Mouse (Mus musculus): ENCODE measurements around the gene Hps4. TPM values are rescaled to one million over a fixed set of nuclear protein-coding genes. Genes with fewer than 3 reads are reported as not detected.

Hps4 gene
- total and polyA plus RNA-seq, 2 experiments from 2014 or later, result 12.5 to 13.5 TPM

DNA sequence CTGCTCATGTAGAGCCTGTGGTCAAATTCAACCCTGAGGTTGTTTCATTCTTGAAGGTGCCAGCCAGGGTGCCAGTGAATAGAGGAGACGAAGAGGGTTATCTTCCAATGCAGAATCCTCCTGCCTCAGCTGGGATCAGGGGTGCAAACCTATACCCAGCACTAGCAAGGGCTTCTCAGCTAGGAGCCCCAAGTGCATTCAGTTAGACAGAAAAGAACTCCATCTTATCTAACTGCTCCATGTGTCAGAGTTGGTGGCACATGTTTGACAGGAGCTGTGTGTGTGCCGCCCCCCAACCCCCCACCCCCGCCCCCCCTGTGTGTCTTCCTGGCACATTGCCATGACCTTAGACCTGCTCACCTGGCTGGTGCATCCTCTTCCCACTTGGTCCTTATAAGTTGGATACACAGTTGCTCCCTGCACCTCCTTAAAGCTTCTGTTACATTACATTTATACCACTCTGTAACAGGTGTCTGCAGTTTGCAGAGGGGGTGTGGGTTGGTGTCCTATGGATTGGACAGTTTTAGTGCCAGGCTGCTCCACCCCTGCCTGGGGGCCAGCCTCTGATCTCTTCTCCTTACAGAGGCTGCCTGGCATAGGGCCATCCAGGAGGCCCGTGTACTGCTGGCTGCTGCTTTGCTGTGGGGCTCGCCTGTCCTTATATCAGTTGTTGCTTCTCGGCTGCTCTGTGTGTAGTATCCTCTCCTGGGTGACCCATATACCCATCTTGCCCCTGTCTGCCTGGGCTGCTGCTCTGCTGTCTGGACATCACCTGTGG lies 46.3 kb upstream of the Hps4 start:
- DNase-seq (ENCODE audit: low spot score), result peak; percentile 28
- no peak overlapping the region for H3K9ac ChIP-seq (replicated peaks; ENCODE audit: low read depth, low read length)

DNA sequence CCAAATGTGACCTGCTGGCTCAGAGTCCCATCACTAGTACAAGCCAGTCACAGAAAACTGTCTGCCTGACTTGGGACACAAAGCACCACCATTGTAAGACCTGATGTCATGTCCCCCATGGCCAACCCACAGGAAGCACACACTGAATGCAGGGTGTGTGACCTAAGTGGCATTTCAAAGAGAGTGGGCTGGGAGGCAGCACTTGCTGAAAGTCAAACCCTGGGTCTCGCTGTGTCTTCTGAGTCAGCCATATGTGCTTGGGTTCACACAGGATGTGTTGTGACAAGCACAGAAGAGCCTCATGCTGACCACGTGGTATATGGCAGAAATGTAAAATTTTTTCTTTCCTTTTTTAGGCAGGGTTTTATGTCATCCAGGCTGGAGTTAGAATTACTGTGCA lies 45.6 kb upstream of the Hps4 start:
- Histone ChIP-seq H3K4me3 (ENCODE audit: low read depth, low read length) (no peak overlapping the region), H3K36me3 (replicated peaks; ENCODE audit: control insufficient read depth, insufficient read depth, low read length) (no peaks in the 10 kb centered on the region; the same call in 1 of the 2 replicates), H3K27ac (ENCODE audit: low read depth) (peak overlapping the region; percentile 60), H3K9me3 (replicated peaks; ENCODE audit: control insufficient read depth, low read length) (no peaks in the 10 kb centered on the region), H3K9ac (replicated peaks; ENCODE audit: low read depth, low read length) (no peak overlapping the region), H3K27me3 (ENCODE audit: control insufficient read depth, insufficient read depth, low read length) (no peaks in the 10 kb centered on the region), H3K4me2 (ENCODE audit: low read depth, low read length) (no peak overlapping the region), H3K4me1 (ENCODE audit: control insufficient read depth, insufficient read depth) (peaks cover 27% of the 10 kb centered on the region; the same call in 1 of the 2 replicates)
- TF ChIP-seq EP300 (IDR thresholded peaks at IDR 0.05; ENCODE audit: low read depth) (no peak), CTCF (IDR thresholded peaks at IDR 0.05; ENCODE audit: low read depth) (no peak)
- WGBS, result 49% methylated on average over 2 of the region's 2 CpGs
- ATAC-seq (ENCODE audit: insufficient read depth, low read depth), result no peak
- DNase-seq (ENCODE audit: low spot score), result no peak

More for the DNA sequence above, 46.3 kb upstream of the Hps4 start:
- no peak overlapping the region for H3K4me3 ChIP-seq (ENCODE audit: low read depth, low read length)
- 27% methylated on average over 6 of the region's 6 CpGs for WGBS
- no peaks in the 10 kb centered on the region; the same call in 1 of the 2 replicates for H3K36me3 ChIP-seq (replicated peaks; ENCODE audit: control insufficient read depth, insufficient read depth, low read length)
- peak overlapping the region; percentile 60 for H3K27ac ChIP-seq (ENCODE audit: low read depth)
- H3K4me2 ChIP-seq (ENCODE audit: low read depth, low read length), result no peak overlapping the region
- H3K9me3 ChIP-seq (replicated peaks; ENCODE audit: control insufficient read depth, low read length), result no peaks in the 10 kb centered on the region
- TF ChIP-seq CTCF (IDR thresholded peaks at IDR 0.05; ENCODE audit: low read depth), result no peak
- H3K4me1 ChIP-seq (ENCODE audit: control insufficient read depth, insufficient read depth), result peaks cover 27% of the 10 kb centered on the region; the same call in 1 of the 2 replicates
- H3K27me3 ChIP-seq (ENCODE audit: control insufficient read depth, insufficient read depth, low read length), result no peaks in the 10 kb centered on the region
- peak; percentile 16; the same call in 1 of the 2 replicates for ATAC-seq (ENCODE audit: insufficient read depth, low read depth)

DNA sequence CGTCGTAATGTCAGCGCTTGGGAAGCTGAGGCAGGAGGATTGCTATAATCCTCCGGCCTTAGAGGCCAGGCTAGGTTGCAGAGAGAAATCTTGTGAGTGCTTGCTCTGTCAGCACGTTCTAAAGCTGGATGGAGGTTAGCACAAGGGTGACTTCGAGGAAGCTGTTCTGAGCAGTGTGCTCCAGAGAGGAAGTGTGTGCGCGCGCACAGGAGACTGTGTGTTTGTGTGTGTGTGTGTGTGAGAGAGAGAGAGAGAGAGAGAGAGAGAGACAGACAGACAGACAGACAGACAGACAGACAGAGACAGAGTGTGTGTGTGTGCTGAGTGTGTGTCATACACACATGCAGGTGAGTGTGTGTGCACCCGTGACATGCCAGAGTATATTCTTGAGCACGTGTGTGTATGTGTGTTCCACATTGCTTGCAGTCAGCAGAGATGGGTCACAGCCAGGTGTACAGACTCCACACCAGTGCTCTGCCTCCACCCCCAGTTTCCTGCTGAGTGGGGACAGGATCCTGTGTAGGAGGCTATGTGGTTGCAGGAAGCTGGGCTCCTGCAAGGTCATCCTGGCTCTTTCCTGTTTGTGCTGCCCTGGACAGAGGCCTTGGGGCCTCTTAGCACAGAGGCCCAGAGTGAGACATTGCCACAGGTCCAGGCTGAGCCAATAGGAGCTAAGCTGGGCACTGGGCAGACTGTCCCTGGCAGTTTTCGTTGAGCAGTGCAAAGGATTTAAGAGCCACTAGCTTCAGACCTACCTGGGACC lies 44.5 kb upstream of the Hps4 start:
- H3K4me3 ChIP-seq (ENCODE audit: low read depth, low read length), result no peak overlapping the region
- no peaks in the 10 kb centered on the region for H3K9me3 ChIP-seq (replicated peaks; ENCODE audit: control insufficient read depth, low read length)
- H3K4me2 ChIP-seq (ENCODE audit: low read depth, low read length), result no peak overlapping the region
- no peak overlapping the region for H3K9ac ChIP-seq (replicated peaks; ENCODE audit: low read depth, low read length)
- peak overlapping the region; percentile 60 for H3K27ac ChIP-seq (ENCODE audit: low read depth)
- DNase-seq (ENCODE audit: low spot score) (peak; percentile 63), ATAC-seq (ENCODE audit: insufficient read depth, low read depth) (peak; percentile 73)
- 69% methylated on average over 12 of the region's 12 CpGs for WGBS
- peak; percentile 82; the same call in 1 of the 2 replicates for TF ChIP-seq EP300 (IDR thresholded peaks at IDR 0.05; ENCODE audit: low read depth)
- no peak for TF ChIP-seq CTCF (IDR thresholded peaks at IDR 0.05; ENCODE audit: low read depth)
- peaks cover 26% of the 10 kb centered on the region; the same call in 1 of the 2 replicates for H3K4me1 ChIP-seq (ENCODE audit: control insufficient read depth, insufficient read depth)
- H3K27me3 ChIP-seq (ENCODE audit: control insufficient read depth, insufficient read depth, low read length), result no peaks in the 10 kb centered on the region
- H3K36me3 ChIP-seq (replicated peaks; ENCODE audit: control insufficient read depth, insufficient read depth, low read length), result no peaks in the 10 kb centered on the region; the same call in 1 of the 2 replicates

DNA sequence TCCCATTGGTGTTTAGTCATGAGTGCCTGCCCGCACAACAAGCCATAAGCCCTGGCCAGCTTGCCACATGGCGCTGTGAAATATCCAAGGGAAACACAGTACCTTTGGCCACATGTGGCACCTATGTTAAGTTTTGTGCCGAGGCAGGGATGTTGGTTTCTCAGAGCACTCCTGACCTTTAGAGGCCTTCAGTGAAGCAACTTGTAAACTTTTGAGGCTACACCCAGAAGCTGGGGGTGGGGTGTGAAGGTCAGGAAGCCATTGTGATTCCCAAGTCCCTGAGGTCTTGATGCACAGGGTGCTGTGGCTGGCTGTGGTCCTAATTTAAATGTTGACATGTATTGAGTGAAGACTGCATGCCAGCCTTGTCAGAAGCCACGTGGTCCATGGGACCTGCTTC lies 43.5 kb upstream of the Hps4 start:
- DNase-seq (ENCODE audit: low spot score) (no peak), ATAC-seq (ENCODE audit: insufficient read depth, low read depth) (no peak)
- Histone ChIP-seq H3K27ac (ENCODE audit: low read depth) (peak overlapping the region; percentile 60), H3K4me3 (ENCODE audit: low read depth, low read length) (no peak overlapping the region), H3K9ac (replicated peaks; ENCODE audit: low read depth, low read length) (no peak overlapping the region), H3K4me2 (ENCODE audit: low read depth, low read length) (no peak overlapping the region), H3K27me3 (ENCODE audit: control insufficient read depth, insufficient read depth, low read length) (no peaks in the 10 kb centered on the region), H3K4me1 (ENCODE audit: control insufficient read depth, insufficient read depth) (peaks cover 24% of the 10 kb centered on the region; the same call in 1 of the 2 replicates), H3K36me3 (replicated peaks; ENCODE audit: control insufficient read depth, insufficient read depth, low read length) (no peaks in the 10 kb centered on the region; the same call in 1 of the 2 replicates), H3K9me3 (replicated peaks; ENCODE audit: control insufficient read depth, low read length) (no peaks in the 10 kb centered on the region)
- TF ChIP-seq EP300 (IDR thresholded peaks at IDR 0.05; ENCODE audit: low read depth) (no peak), CTCF (IDR thresholded peaks at IDR 0.05; ENCODE audit: low read depth) (no peak)
- 78% methylated on average over 4 of the region's 4 CpGs for WGBS

DNA sequence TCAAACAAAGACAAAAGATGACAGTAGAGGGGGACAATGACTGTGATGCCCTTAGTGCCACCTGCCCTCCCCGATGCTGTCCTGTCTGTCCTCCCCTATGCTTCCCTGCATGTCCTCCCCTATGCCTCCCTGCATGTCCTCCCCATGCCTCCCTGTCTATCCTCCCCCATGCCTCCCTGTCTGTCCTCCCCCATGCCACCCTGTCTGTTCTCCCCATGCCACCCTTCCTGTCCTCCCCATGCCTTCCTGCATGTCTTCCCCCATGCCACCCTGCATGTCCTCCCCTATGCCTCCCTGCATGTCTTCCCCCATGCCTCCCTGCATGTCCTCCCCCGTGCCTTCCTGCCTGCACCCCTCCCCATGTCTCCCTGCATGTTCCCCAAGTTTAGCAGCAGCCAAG lies 42.8 kb upstream of the Hps4 start:
- Histone ChIP-seq H3K4me3 (ENCODE audit: low read depth, low read length) (no peak overlapping the region), H3K9me3 (replicated peaks; ENCODE audit: control insufficient read depth, low read length) (no peaks in the 10 kb centered on the region), H3K9ac (replicated peaks; ENCODE audit: low read depth, low read length) (no peak overlapping the region), H3K4me2 (ENCODE audit: low read depth, low read length) (no peak overlapping the region), H3K36me3 (replicated peaks; ENCODE audit: control insufficient read depth, insufficient read depth, low read length) (peaks cover 2% of the 10 kb centered on the region; the same call in 1 of the 2 replicates), H3K27ac (ENCODE audit: low read depth) (no peak overlapping the region), H3K27me3 (ENCODE audit: control insufficient read depth, insufficient read depth, low read length) (no peaks in the 10 kb centered on the region), H3K4me1 (ENCODE audit: control insufficient read depth, insufficient read depth) (peaks cover 18% of the 10 kb centered on the region; the same call in 1 of the 2 replicates)
- DNase-seq (ENCODE audit: low spot score) (no peak), ATAC-seq (ENCODE audit: insufficient read depth, low read depth) (no peak)
- no peak for TF ChIP-seq EP300 (IDR thresholded peaks at IDR 0.05; ENCODE audit: low read depth)
- no peak for TF ChIP-seq CTCF (IDR thresholded peaks at IDR 0.05; ENCODE audit: low read depth)
- WGBS, result 86% methylated on average over 2 of the region's 2 CpGs

Measured in heart, postnatal 0 days (tissue).